Mouse (Mus musculus): ENCODE results near the gene Atp1b2. TPM values are rescaled to one million over a fixed set of nuclear protein-coding genes. Genes with fewer than 3 reads are reported as not detected.

Gene Atp1b2
- total RNA-seq, 1 experiment from 2014 or later, result 26.2 TPM

- ATAC-seq (replicated peaks; ENCODE audit: low read depth, poor library complexity, severe bottlenecking), result no peak
Measured at GRCm38 (mm10) chr11:69552622-69553340, 53.0 kb downstream of the Atp1b2 start.

GRCm38 (mm10) chr11:69551310-69551709 is 54.4 kb downstream of the Atp1b2 start:
- ATAC-seq (replicated peaks; ENCODE audit: low read depth, poor library complexity, severe bottlenecking), result no peak

Other genes with a start within 250 kb of the Atp1b2 start
- 64.5 and 68.0 TPM in 2 replicates for gene Chd3, start 236.5 kb downstream of the Atp1b2 start, total RNA-seq (2017)
- gene Naa38, start 210.5 kb downstream of the Atp1b2 start, total RNA-seq (2017), result 181 and 216 TPM in 2 replicates
- 35.5 and 37.6 TPM in 2 replicates for gene Cyb5d1, start 210.3 kb downstream of the Atp1b2 start, total RNA-seq (2017)
- gene Tmem88, start 207.7 kb downstream of the Atp1b2 start, total RNA-seq (2017), result 0.46 TPM in 1 of 2 replicates, not detected in the other
- gene Kdm6b, start 192.3 kb downstream of the Atp1b2 start, total RNA-seq (2017), result 3.5 and 6.6 TPM in 2 replicates
- 0.68 TPM in 1 of 2 replicates, not detected in the other for gene Dnah2, start 56.8 kb downstream of the Atp1b2 start, total RNA-seq (2017)
- gene Efnb3, start 45.7 kb downstream of the Atp1b2 start, total RNA-seq (2017), result 0.55 TPM in 1 of 2 replicates, not detected in the other
- 5.0 and 8.0 TPM in 2 replicates for gene Wrap53, start 25.7 kb downstream of the Atp1b2 start, total RNA-seq (2017)
- 78.8 and 104 TPM in 2 replicates for gene Trp53, start 25.6 kb downstream of the Atp1b2 start, total RNA-seq (2017)
- gene Shbg, start 12.0 kb upstream of the Atp1b2 start, total RNA-seq (2017), result not detected in 2 replicates
- not detected in 2 replicates for gene Sat2, start 16.1 kb upstream of the Atp1b2 start, total RNA-seq (2017)
- 38.9 and 44.1 TPM in 2 replicates for gene Fxr2, start 27.0 kb upstream of the Atp1b2 start, total RNA-seq (2017)
- 0.87 TPM in 1 of 2 replicates, not detected in the other for gene Sox15, start 49.4 kb upstream of the Atp1b2 start, total RNA-seq (2017)
- 51.8 and 56.8 TPM in 2 replicates for gene Mpdu1, start 56.7 kb upstream of the Atp1b2 start, total RNA-seq (2017)
- 11.0 and 29.0 TPM in 2 replicates for gene Cd68, start 60.2 kb upstream of the Atp1b2 start, total RNA-seq (2017)
- 895 and 933 TPM in 2 replicates for gene Eif4a1, start 66.5 kb upstream of the Atp1b2 start, total RNA-seq (2017)
- 75.7 and 92.7 TPM in 2 replicates for gene Senp3, start 76.1 kb upstream of the Atp1b2 start, total RNA-seq (2017)
- 7.7 and 11.1 TPM in 2 replicates for gene Tnfsf13, start 79.8 kb upstream of the Atp1b2 start, total RNA-seq (2017)
- gene Tnfsf12, start 89.9 kb upstream of the Atp1b2 start, total RNA-seq (2017), result not detected in 2 replicates
- gene Tnfsfm13, start 90.2 kb upstream of the Atp1b2 start, total RNA-seq (2017), result 2.1 and 3.0 TPM in 2 replicates
- 59.3 and 132 TPM in 2 replicates for gene Polr2a, start 152.7 kb upstream of the Atp1b2 start, total RNA-seq (2017)
- gene Slc35g3, start 156.0 kb upstream of the Atp1b2 start, total RNA-seq (2017), result not detected in 2 replicates
- 2.2 and 2.6 TPM in 2 replicates for gene Zbtb4, start 160.0 kb upstream of the Atp1b2 start, total RNA-seq (2017)
- gene Chrnb1, start 190.0 kb upstream of the Atp1b2 start, total RNA-seq (2017), result 0.27 and 1.5 TPM in 2 replicates
- 2.5 TPM in 1 of 2 replicates, not detected in the other for gene Fgf11, start 195.9 kb upstream of the Atp1b2 start, total RNA-seq (2017)
- not detected in 2 replicates for gene Tmem102, start 199.7 kb upstream of the Atp1b2 start, total RNA-seq (2017)
- gene Gm39566, start 209.4 kb upstream of the Atp1b2 start, total RNA-seq (2017), result not detected in 2 replicates
- gene Spem2, start 212.5 kb upstream of the Atp1b2 start, total RNA-seq (2017), result not detected in 2 replicates
- gene Spem1, start 216.2 kb upstream of the Atp1b2 start, total RNA-seq (2017), result not detected in 2 replicates
- gene Nlgn2, start 231.8 kb upstream of the Atp1b2 start, total RNA-seq (2017), result 6.5 and 8.6 TPM in 2 replicates
- 245 and 258 TPM in 2 replicates for gene Tmem256, start 232.6 kb upstream of the Atp1b2 start, total RNA-seq (2017)
- gene Plscr3, start 240.4 kb upstream of the Atp1b2 start, total RNA-seq (2017), result 24.6 and 31.0 TPM in 2 replicates

All from common myeloid progenitor, adult 5-6 weeks (primary cell).